In genomic region chr17:81015814-81016447, GRCm38 (mm10) we compare ENCODE assay signal across 8 mouse cellular contexts. TPM values are rescaled to one million over a fixed set of nuclear protein-coding genes. Genes with fewer than 3 reads are reported as not detected.
DNase-seq lines count a peak whose midpoint lies in the region; ATAC-seq and TF ChIP-seq lines count a peak whose summit lies in the region.

No protein-coding gene starts in this region.

- H3K4me2 ChIP-seq in forebrain, embryonic 15.5 days (replicated peaks), result no peak overlapping the region
- no peak overlapping the region for H3K4me2 ChIP-seq in neural tube, embryonic 11.5 days (ENCODE audit: low read depth)

- peak; percentile 25 for DNase-seq in thymus, adult 2 months
- DNase-seq in thymus, adult 18-20 months, result no peak
- DNase-seq in c-Kit-positive CD71-positive TER-119-positive erythroid progenitor cells, embryonic 14.5 days (ENCODE audit: low spot score), result peak; percentile 48
- DNase-seq in kidney, adult 18-20 months, result peak; percentile 43
- peak; percentile 42 for DNase-seq in liver, adult 2 months (ENCODE audit: extremely low read depth, low read depth, low spot score)
- DNase-seq in neural tube, embryonic 11.5 days (ENCODE audit: low spot score), result peak; percentile 46

- H3K4me1 ChIP-seq in thymus, adult 2 months (replicated peaks; ENCODE audit: control insufficient read depth, insufficient read depth, low read length), result no peaks in the 10 kb centered on the region
- H3K4me1 ChIP-seq in forebrain, embryonic 15.5 days, result peaks cover 20% of the 10 kb centered on the region
- H3K4me1 ChIP-seq in liver, adult 2 months (ENCODE audit: control insufficient read depth, insufficient read depth, low read length), result peaks cover 1% of the 10 kb centered on the region; the same call in 1 of the 2 replicates
- no peaks in the 10 kb centered on the region for H3K4me1 ChIP-seq in neural tube, embryonic 11.5 days (ENCODE audit: control insufficient read depth, insufficient read depth, low read length)

- H3K79me2 ChIP-seq in liver, adult 2 months (ENCODE audit: control insufficient read depth, insufficient read depth, low read length), result no peaks in the 10 kb centered on the region

- no peaks in the 10 kb centered on the region for H3K9me3 ChIP-seq in forebrain, embryonic 15.5 days
- no peaks in the 10 kb centered on the region for H3K9me3 ChIP-seq in neural tube, embryonic 11.5 days (ENCODE audit: control insufficient read depth, low read length)

- ATAC-seq in forebrain, embryonic 15.5 days (replicated peaks), result peak; percentile 70
- ATAC-seq in neural tube, embryonic 11.5 days (ENCODE audit: insufficient read depth, low FRiP score, low TSS enrichment), result peak; percentile 32; the same call in 1 of the 2 replicates
- ATAC-seq in monocyte, adult 5-6 weeks (replicated peaks; ENCODE audit: insufficient number of reproducible peaks, low FRiP score, low TSS enrichment, poor library complexity, severe bottlenecking), result no peak

- WGBS in thymus, adult 2 months, result 37% methylated on average over 4 of the region's 4 CpGs
- WGBS in forebrain, embryonic 15.5 days, result 52% methylated on average over 4 of the region's 4 CpGs
- 36% methylated on average over 4 of the region's 4 CpGs for WGBS in liver, adult 2 months
- 52% methylated on average over 4 of the region's 4 CpGs for WGBS in neural tube, embryonic 11.5 days

- no peak for TF ChIP-seq CTCF in thymus, adult 2 months (IDR thresholded peaks at IDR 0.05; ENCODE audit: borderline replicate concordance, control insufficient read depth, extremely low read depth, insufficient read depth, low read length, poor library complexity)
- TF ChIP-seq CTCF in liver, adult 2 months (IDR thresholded peaks at IDR 0.05; ENCODE audit: low read depth, low read length), result peak; percentile 41

- H3K4me3 ChIP-seq in thymus, adult 2 months (ENCODE audit: control insufficient read depth, insufficient read depth, low read length), result no peak overlapping the region
- H3K4me3 ChIP-seq in forebrain, embryonic 15.5 days, result no peak overlapping the region
- no peak overlapping the region for H3K4me3 ChIP-seq in liver, adult 2 months (ENCODE audit: insufficient read depth, low read depth, low read length)
- H3K4me3 ChIP-seq in neural tube, embryonic 11.5 days (ENCODE audit: low read depth, low read length), result no peak overlapping the region

- H3K27ac ChIP-seq in thymus, adult 2 months (ENCODE audit: control insufficient read depth, insufficient read depth, low read length), result no peak overlapping the region
- no peak overlapping the region for H3K27ac ChIP-seq in forebrain, embryonic 15.5 days (replicated peaks)
- H3K27ac ChIP-seq in liver, adult 2 months (replicated peaks; ENCODE audit: insufficient read depth, low read depth, low read length), result peak overlapping the region; percentile 56
- H3K27ac ChIP-seq in neural tube, embryonic 11.5 days (ENCODE audit: low read depth, low read length), result no peak overlapping the region

- no peak for TF ChIP-seq POLR2A in thymus, adult 2 months (IDR thresholded peaks at IDR 0.05; ENCODE audit: control insufficient read depth, extremely low read depth, insufficient read depth, low read length, poor library complexity)
- TF ChIP-seq POLR2A in liver, adult 2 months (IDR thresholded peaks at IDR 0.05; ENCODE audit: extremely low read depth, insufficient read depth, low read length), result no peak

- no peaks in the 10 kb centered on the region for H3K36me3 ChIP-seq in thymus, adult 2 months (ENCODE audit: control insufficient read depth, insufficient read depth, low read length)
- no peaks in the 10 kb centered on the region for H3K36me3 ChIP-seq in forebrain, embryonic 15.5 days
- no peaks in the 10 kb centered on the region for H3K36me3 ChIP-seq in liver, adult 2 months (ENCODE audit: control insufficient read depth, insufficient read depth, low read length)
- H3K36me3 ChIP-seq in neural tube, embryonic 11.5 days (ENCODE audit: control insufficient read depth, insufficient read depth, low read length), result no peaks in the 10 kb centered on the region

- no peaks in the 10 kb centered on the region for H3K27me3 ChIP-seq in thymus, adult 2 months (ENCODE audit: control insufficient read depth, insufficient read depth, low read length)
- no peaks in the 10 kb centered on the region for H3K27me3 ChIP-seq in forebrain, embryonic 15.5 days
- H3K27me3 ChIP-seq in liver, adult 2 months (ENCODE audit: control insufficient read depth, insufficient read depth, low read length), result no peaks in the 10 kb centered on the region
- no peaks in the 10 kb centered on the region for H3K27me3 ChIP-seq in neural tube, embryonic 11.5 days (ENCODE audit: control insufficient read depth, insufficient read depth, low read length)

- H3K9ac ChIP-seq in forebrain, embryonic 15.5 days (replicated peaks), result no peak overlapping the region
- H3K9ac ChIP-seq in liver, adult 2 months (ENCODE audit: low read depth, low read length), result no peak overlapping the region
- no peak overlapping the region for H3K9ac ChIP-seq in neural tube, embryonic 11.5 days (ENCODE audit: low read length)

RNA-seq across cellular contexts. Expression of gene Thumpd2, which starts 49.0 kb away (rescaled TPM):
- polyA plus RNA-seq in thymus, adult 2 months (2012; rRNA removed), result 3.6 and 4.0 TPM in 2 replicates
- polyA plus RNA-seq in forebrain, embryonic 15.5 days (2015; fragmentation: Nextera tagmentation; extraction: Ambion mirVana), result 11.4 TPM in 2 replicates
- 2.0 and 2.5 TPM in 2 replicates for total RNA-seq in liver, adult 2 months (2014; rRNA removed)
- 0.90 and 1.1 TPM in 2 replicates for polyA plus RNA-seq in liver, adult 2 months (2012; rRNA removed)
- polyA plus RNA-seq in neural tube, embryonic 11.5 days (2014; fragmentation: Nextera tagmentation; extraction: Ambion mirVana), result 13.3 and 13.7 TPM in 2 replicates
- total RNA-seq in monocyte, adult 5-6 weeks (2017), result 2.0 to 7.3 TPM (median 6.1 TPM) in 3 replicates

Comparison
In these comparisons a context has a peak if more than half of its experiments do, and no peak if none do; other contexts are left out.
1. DNase-seq: peak in thymus, adult 2 months (single experiment), c-Kit-positive CD71-positive TER-119-positive erythroid progenitor cells, embryonic 14.5 days (single experiment), kidney, adult 18-20 months (single experiment), liver, adult 2 months (single experiment) and neural tube, embryonic 11.5 days (single experiment); none in thymus, adult 18-20 months (0 of 2).